Mouse (Mus musculus) bone marrow, adult 2 months (tissue): ENCODE data around the gene Hoga1. TPM values are rescaled to one million over a fixed set of nuclear protein-coding genes. Genes with fewer than 3 reads are reported as not detected.

ENCODE experiments used
- H3K27ac ChIP-seq: fragments of 200-500 bp; 2 replicates; pipeline ENCODE4 v1.5.1; 2012; ENCODE audit warnings: low read depth, mild to moderate bottlenecking, control low read depth, inconsistent platforms, low read length; ENCODE audit not compliant: control insufficient read depth, poor library complexity, insufficient read depth
- H3K4me1 ChIP-seq: fragments of 200-500 bp; 2 replicates; pipeline ENCODE4 v1.6.1; 2011; ENCODE audit warnings: low read length; ENCODE audit not compliant: control insufficient read depth, insufficient read depth
- H3K4me3 ChIP-seq: fragments of 200-500 bp; replicated peaks from 2 replicates; pipeline ENCODE3; 2011; ENCODE audit warnings: mild to moderate bottlenecking, low read depth, low read length, control low read depth; ENCODE audit not compliant: control insufficient read depth
- CTCF ChIP-seq: fragments of 200-500 bp; IDR thresholded peaks from 2 replicates; pipeline ENCODE4 v1.5.1; 2011; ENCODE audit warnings: low read length, control low read depth; ENCODE audit not compliant: control insufficient read depth, insufficient read depth
- POLR2A ChIP-seq: fragments of 200-500 bp; IDR thresholded peaks from 2 replicates; pipeline ENCODE4 v1.6.1; 2011; ENCODE audit warnings: low read depth, mild to moderate bottlenecking, control low read depth, low read length, borderline replicate concordance; ENCODE audit not compliant: control insufficient read depth
- WGBS: fragments of 180-500 bp; shearing (Covaris S2); methylation state at CpG from one replicate; pipeline ENCODE4 v1.1.7; 2018; 5-methylcytosine and 5-hydroxymethylcytosine counted together
- polyA plus RNA-seq: library from polyadenylated mRNA; stranded (reverse); fragments of >200 nt; gene quantifications from 2 replicates; pipeline ENCODE4 v1.2.4, GENCODE M21; 2011; ENCODE audit warnings: low replicate concordance; ENCODE audit not compliant: missing spikeins, insufficient read depth, insufficient read length

Gene Hoga1
- 1.8 TPM in 1 of 2 replicates, not detected in the other for polyA plus RNA-seq

- WGBS, result 35% methylated on average over 23 of the region's 23 CpGs
- no peak within 1 kb of the TSS for H3K27ac ChIP-seq
- TF ChIP-seq POLR2A (no peak), CTCF (peak; percentile 74)
- peaks cover 2% of the 10 kb centered on the region; the same call in 1 of the 2 replicates for H3K4me1 ChIP-seq
- no peak within 1 kb of the TSS for H3K4me3 ChIP-seq
Measured at GRCm38 (mm10) chr19:42045269-42046102, at the start of gene Hoga1. Gene Hoga1 (plus strand): TSS chr19:42045610.

- Histone ChIP-seq H3K4me3 (no peak overlapping the region), H3K27ac (no peak overlapping the region), H3K4me1 (peaks cover 11% of the 10 kb centered on the region)
- 87% methylated on average over 10 of the region's 10 CpGs for WGBS
- no peak for TF ChIP-seq CTCF
- TF ChIP-seq POLR2A, result no peak
Measured at GRCm38 (mm10) chr19:41997090-41997489, 48.3 kb upstream of the Hoga1 start.

- 85% methylated on average over 9 of the region's 9 CpGs for WGBS
- peaks cover 7% of the 10 kb centered on the region for H3K4me1 ChIP-seq
Measured at GRCm38 (mm10) chr19:41998770-41999548, 46.5 kb upstream of the Hoga1 start.

GRCm38 (mm10) chr19:41999688-42000283 is 45.6 kb upstream of the Hoga1 start:
- Histone ChIP-seq H3K4me3 (no peak overlapping the region), H3K27ac (peak overlapping the region; percentile 62), H3K4me1 (peaks cover 5% of the 10 kb centered on the region)
- TF ChIP-seq POLR2A (no peak), CTCF (no peak)
- 38% methylated on average over 4 of the region's 4 CpGs for WGBS

More at GRCm38 (mm10) chr19:41998770-41999548, 46.5 kb upstream of the Hoga1 start:
- peak overlapping the region; percentile 62 for H3K27ac ChIP-seq
- no peak for TF ChIP-seq POLR2A
- TF ChIP-seq CTCF, result no peak
- H3K4me3 ChIP-seq, result no peak overlapping the region

- no peak for TF ChIP-seq CTCF
- no peak for TF ChIP-seq POLR2A
- WGBS, result 63% methylated on average over 4 of the region's 4 CpGs
- peaks cover 10% of the 10 kb centered on the region for H3K4me1 ChIP-seq
Measured at GRCm38 (mm10) chr19:42000446-42000958, 44.9 kb upstream of the Hoga1 start.

GRCm38 (mm10) chr19:42001253-42001980 is 44.0 kb upstream of the Hoga1 start:
- TF ChIP-seq CTCF, result no peak
- no peak for TF ChIP-seq POLR2A
- H3K4me1 ChIP-seq, result peaks cover 12% of the 10 kb centered on the region

More at GRCm38 (mm10) chr19:42000446-42000958, 44.9 kb upstream of the Hoga1 start:
- Histone ChIP-seq H3K27ac (peak overlapping the region; percentile 38), H3K4me3 (no peak overlapping the region)

GRCm38 (mm10) chr19:42004258-42004657 is 41.2 kb upstream of the Hoga1 start:
- TF ChIP-seq CTCF (no peak), POLR2A (no peak)
- no peak overlapping the region for H3K27ac ChIP-seq
- no peak overlapping the region for H3K4me3 ChIP-seq
- WGBS, result 59% methylated on average over 6 of the region's 6 CpGs
- peaks cover 14% of the 10 kb centered on the region for H3K4me1 ChIP-seq

More at GRCm38 (mm10) chr19:42001253-42001980, 44.0 kb upstream of the Hoga1 start:
- 44% methylated on average over 12 of the region's 12 CpGs for WGBS
- H3K4me3 ChIP-seq, result no peak overlapping the region
- peak overlapping the region; percentile 38; the same call in 1 of the 2 replicates for H3K27ac ChIP-seq
